Mouse (Mus musculus) heart, postnatal 0 days (tissue): ENCODE results near the gene Itgae. TPM values are rescaled to one million over a fixed set of nuclear protein-coding genes. Genes with fewer than 3 reads are reported as not detected.

Experiments
- ATAC-seq: fragments of 200-750 bp; cut with Nextera tagmentation; 2 replicates; pipeline ENCODE4 v1.8.0; 2017; ENCODE audit warnings: low read depth, moderate number of reproducible peaks, moderate library complexity; ENCODE audit not compliant: insufficient read depth
- DNase-seq: peaks from one replicate; pipeline ENCODE4 v3.0.0-alpha.2; 2016; ENCODE audit warnings: low spot score
- H3K27ac ChIP-seq: fragments of 300-500 bp; sonication (generic); 2 replicates; pipeline ENCODE4 v1.5.1; 2014; ENCODE audit warnings: low read depth, mild to moderate bottlenecking
- H3K27me3 ChIP-seq: fragments of 300-500 bp; sonication (generic); 2 replicates; pipeline ENCODE4 v1.6.1; 2014; ENCODE audit warnings: low read length, mixed read lengths; ENCODE audit not compliant: control insufficient read depth, insufficient read depth
- H3K36me3 ChIP-seq: fragments of 300-500 bp; sonication (generic); replicated peaks from 2 replicates; pipeline ENCODE4 v1.6.1; 2014; ENCODE audit warnings: low read length, mixed read lengths; ENCODE audit not compliant: control insufficient read depth, insufficient read depth
- H3K4me1 ChIP-seq: fragments of 300-500 bp; sonication (generic); 2 replicates; pipeline ENCODE4 v1.6.1; 2014; ENCODE audit warnings: antibody characterized with exemption; ENCODE audit not compliant: control insufficient read depth, insufficient read depth
- H3K4me2 ChIP-seq: fragments of 300-500 bp; sonication (generic); 2 replicates; pipeline ENCODE4 v1.6.1; 2014; ENCODE audit warnings: low read depth, mild to moderate bottlenecking, low read length, moderate library complexity
- H3K4me3 ChIP-seq: fragments of 300-500 bp; sonication (generic); 2 replicates; pipeline ENCODE4 v1.5.1; 2014; ENCODE audit warnings: low read depth, low read length
- H3K9ac ChIP-seq: fragments of 300-500 bp; sonication (generic); replicated peaks from 2 replicates; pipeline ENCODE4 v1.6.1; 2014; ENCODE audit warnings: low read depth, low read length, mixed read lengths
- H3K9me3 ChIP-seq: fragments of 300-500 bp; sonication (generic); replicated peaks from 2 replicates; pipeline ENCODE4 v1.6.1; 2016; ENCODE audit warnings: low read length; ENCODE audit not compliant: control insufficient read depth
- CTCF ChIP-seq: IDR thresholded peaks from 2 replicates; pipeline ENCODE4 v1.5.1; 2016; ENCODE audit warnings: antibody characterized with exemption, control low read depth, low read depth
- EP300 ChIP-seq: IDR thresholded peaks from 2 replicates; pipeline ENCODE4 v1.6.1; 2016; ENCODE audit warnings: antibody characterized with exemption, low read depth
- WGBS: fragments of 180-500 bp; shearing (Covaris S2); extraction: QIAGEN DNeasy Blood & Tissue Kit; methylation state at CpG from one replicate; pipeline ENCODE4 v1.1.7; 2014; 5-methylcytosine and 5-hydroxymethylcytosine counted together
- polyA plus RNA-seq: library from polyadenylated mRNA; unstranded; fragments of >200 nt; fragmentation: Nextera tagmentation; extraction: Ambion mirVana; gene quantifications from 2 replicates; pipeline ENCODE4 v1.2.1, GENCODE M21; 2015
- total RNA-seq: library from RNA; depleted of rRNA; stranded (reverse); fragments of >200 nt; gene quantifications from 2 replicates; pipeline ENCODE4 v1.2.3, GENCODE M21; 2014; ENCODE audit warnings: low replicate concordance; rRNA removed

Gene Itgae
- total RNA-seq (0.58 TPM in 1 of 2 replicates, not detected in the other), polyA plus RNA-seq (0.04 and 0.12 TPM in 2 replicates)

DNA sequence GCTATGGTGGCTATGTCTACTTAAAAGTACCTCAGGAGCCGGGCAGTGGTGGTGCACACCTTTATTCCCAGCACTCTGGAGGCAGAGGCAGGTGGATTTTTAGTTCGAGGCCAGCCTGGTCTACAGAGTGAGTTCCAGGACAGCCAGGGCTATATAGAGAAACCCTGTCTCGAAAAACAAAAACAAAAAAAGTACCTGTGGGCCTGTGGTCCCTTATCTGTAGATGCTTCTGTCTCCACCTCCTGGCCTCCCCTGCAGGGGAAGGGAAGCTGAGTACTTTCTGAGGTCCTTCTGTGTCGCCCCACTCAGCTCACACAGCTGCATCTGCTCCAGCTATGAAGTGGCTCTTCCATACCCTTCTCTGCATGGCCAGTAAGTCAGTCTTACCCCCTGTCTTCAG is at the start of gene Itgae:
Gene Itgae (plus strand): TSS at position 301 of the 400 bp plus-strand sequence.
- no peak within 1 kb of the TSS for H3K4me2 ChIP-seq
- peaks cover 17% of the 10 kb centered on the region for H3K4me1 ChIP-seq
- H3K27me3 ChIP-seq, result no peaks in the 10 kb centered on the region
- ATAC-seq, result no peak
- TF ChIP-seq EP300 (no peak), CTCF (no peak)
- no peak within 1 kb of the TSS for H3K4me3 ChIP-seq
- no peaks in the 10 kb centered on the region for H3K9me3 ChIP-seq
- no peak for DNase-seq
- H3K9ac ChIP-seq, result no peak within 1 kb of the TSS
- WGBS, result 63% methylated on average over 4 of the region's 4 CpGs
- H3K27ac ChIP-seq, result no peak within 1 kb of the TSS
- no peaks in the 10 kb centered on the region for H3K36me3 ChIP-seq

DNA sequence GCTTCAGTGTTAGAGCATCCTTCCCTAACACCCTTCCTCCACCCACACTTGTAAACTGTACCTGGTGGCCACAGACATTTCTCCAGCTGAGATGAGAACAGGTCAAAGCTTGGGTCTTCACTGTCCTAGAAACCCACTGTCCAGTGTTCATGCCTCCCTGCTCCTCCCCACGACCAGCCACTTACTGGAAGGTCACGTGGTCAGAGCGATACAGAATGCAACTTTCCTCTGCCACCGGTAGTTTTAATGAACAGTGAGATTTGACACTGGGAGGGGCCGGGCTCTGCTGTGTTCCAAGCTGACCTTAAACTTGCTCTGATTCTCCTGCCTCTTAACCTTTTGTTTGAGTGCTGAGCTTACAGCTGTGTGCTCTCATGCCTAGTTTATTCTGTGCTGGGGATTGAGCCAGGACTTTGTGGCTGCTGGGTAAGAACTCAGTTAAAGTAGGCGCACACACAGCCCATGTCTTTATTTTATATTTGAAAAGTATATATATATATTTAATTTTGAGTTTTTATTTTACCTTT is 46.1 kb upstream of the Itgae start:
- H3K4me3 ChIP-seq, result no peak overlapping the region
- H3K27me3 ChIP-seq, result no peaks in the 10 kb centered on the region
- H3K9me3 ChIP-seq, result no peaks in the 10 kb centered on the region
- TF ChIP-seq EP300 (no peak), CTCF (no peak)
- ATAC-seq (no peak), DNase-seq (no peak)
- H3K4me1 ChIP-seq, result peaks cover 12% of the 10 kb centered on the region
- H3K27ac ChIP-seq, result no peak overlapping the region
- H3K36me3 ChIP-seq, result no peaks in the 10 kb centered on the region
- H3K9ac ChIP-seq, result no peak overlapping the region
- 43% methylated on average over 6 of the region's 6 CpGs for WGBS
- H3K4me2 ChIP-seq, result no peak overlapping the region

DNA sequence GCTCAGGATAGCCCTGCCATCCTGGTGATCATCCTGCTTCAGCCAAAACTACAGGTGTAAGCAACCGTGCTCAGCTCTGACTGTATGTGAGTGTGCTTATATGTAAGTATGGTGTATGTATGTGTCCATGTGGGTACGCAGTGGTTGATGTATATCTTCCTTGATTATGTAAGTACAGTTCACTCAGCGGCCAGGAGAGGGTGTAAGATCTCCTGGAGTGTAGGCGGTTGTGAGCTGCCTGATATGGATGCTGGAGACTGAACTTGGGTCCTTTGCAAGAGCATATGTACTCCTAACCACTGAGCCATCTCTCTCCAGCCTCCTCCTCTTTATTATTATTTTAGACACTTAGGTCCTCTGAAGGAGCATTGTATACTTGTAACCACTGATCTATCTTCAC is 45.6 kb upstream of the Itgae start:
- no peak overlapping the region for H3K9ac ChIP-seq
- no peaks in the 10 kb centered on the region for H3K9me3 ChIP-seq
- H3K36me3 ChIP-seq, result peaks cover under 1% of the 10 kb centered on the region; the same call in 1 of the 2 replicates
- no peaks in the 10 kb centered on the region for H3K27me3 ChIP-seq
- ATAC-seq (no peak), DNase-seq (no peak)
- no peak overlapping the region for H3K4me2 ChIP-seq
- WGBS, result 66% methylated on average over 4 of the region's 4 CpGs
- no peak for TF ChIP-seq EP300
- no peak for TF ChIP-seq CTCF
- no peak overlapping the region for H3K27ac ChIP-seq
- no peak overlapping the region for H3K4me3 ChIP-seq
- peaks cover 12% of the 10 kb centered on the region for H3K4me1 ChIP-seq

DNA sequence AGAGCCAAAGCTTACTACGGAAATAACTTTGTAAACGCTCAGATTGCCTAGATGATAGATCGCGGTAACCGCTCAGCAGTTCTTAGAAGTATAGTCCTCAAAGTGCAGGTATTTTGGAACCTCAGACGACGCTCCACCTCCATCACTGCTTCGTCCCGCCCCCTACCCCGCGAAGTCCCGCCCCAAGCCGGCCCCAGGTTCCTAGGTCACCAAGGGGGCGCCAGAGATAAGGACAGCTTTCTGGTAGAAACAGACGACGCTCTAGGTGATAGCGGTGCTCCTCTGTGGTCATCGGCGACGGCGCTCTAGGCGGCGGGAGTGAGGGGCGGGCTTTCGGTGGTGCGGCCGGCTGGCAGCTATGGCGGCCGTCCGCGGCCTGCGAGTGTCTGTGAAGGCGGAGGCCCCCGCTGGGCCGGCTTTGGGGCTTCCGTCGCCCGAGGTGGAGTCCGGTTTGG is 42.8 kb upstream of the Itgae start, which contains the start of gene Ncbp3:
Gene Ncbp3 (plus strand): TSS at position 242 of the 455 bp plus-strand sequence.
- ATAC-seq (peak; percentile 94), DNase-seq (peak; percentile 97)
- Histone ChIP-seq H3K27ac (peak within 1 kb of the TSS; percentile 97), H3K9ac (peak within 1 kb of the TSS; percentile 99), H3K4me2 (peak within 1 kb of the TSS; percentile 93), H3K9me3 (no peaks in the 10 kb centered on the region), H3K4me3 (peak within 1 kb of the TSS; percentile 100), H3K4me1 (peaks cover 14% of the 10 kb centered on the region), H3K36me3 (peaks cover 19% of the 10 kb centered on the region), H3K27me3 (no peaks in the 10 kb centered on the region)
- 4% methylated on average over 39 of the region's 39 CpGs for WGBS
- TF ChIP-seq EP300 (no peak; the same call in 1 of the 2 replicates), CTCF (peak; percentile 64)

DNA sequence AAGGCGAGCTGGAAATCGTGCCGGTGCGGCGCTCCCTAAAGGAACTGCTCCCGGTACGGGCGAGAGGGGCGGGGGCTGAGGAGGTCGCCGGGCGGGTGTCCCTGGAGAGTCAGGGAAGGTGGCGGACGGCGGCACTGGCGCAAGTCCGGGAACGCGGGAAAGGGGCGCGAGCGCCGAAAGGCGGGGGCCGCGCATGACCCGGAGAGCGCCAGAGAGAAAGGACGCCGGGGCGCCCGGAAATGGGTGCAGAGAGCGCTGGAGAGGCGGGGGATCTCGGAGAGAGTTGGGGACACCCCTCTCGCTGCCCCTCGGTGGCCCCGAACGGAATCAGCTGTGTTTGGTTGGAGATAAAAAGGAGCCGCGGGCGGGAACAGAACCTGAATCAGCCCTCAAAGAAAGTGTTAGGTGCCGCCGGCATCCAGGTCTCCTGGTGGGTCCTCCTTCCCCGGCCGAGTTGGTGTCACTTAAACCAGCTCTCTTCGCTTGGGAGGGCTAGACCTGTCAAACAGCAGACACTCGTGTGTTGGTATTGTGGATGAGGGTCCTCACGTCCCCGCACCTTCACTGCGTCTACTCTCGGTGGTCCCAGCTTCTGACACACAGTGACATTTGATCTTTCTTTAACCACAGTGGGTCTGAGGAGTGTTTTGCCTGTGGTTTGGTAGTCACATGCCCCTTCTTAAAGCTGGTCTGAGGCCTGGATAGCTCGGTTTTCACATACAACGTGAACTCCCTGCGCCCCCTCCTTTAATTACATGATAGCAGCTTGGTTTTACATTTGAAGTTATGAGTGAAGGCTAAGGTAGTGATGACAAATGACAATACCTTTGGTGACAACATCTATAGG is 42.1 kb upstream of the Itgae start:
- peak overlapping the region; percentile 93 for H3K4me2 ChIP-seq
- DNase-seq (peak; percentile 61), ATAC-seq (peak; percentile 72)
- no peaks in the 10 kb centered on the region for H3K27me3 ChIP-seq
- H3K4me1 ChIP-seq, result peaks cover 17% of the 10 kb centered on the region
- H3K4me3 ChIP-seq, result peak overlapping the region; percentile 100
- peaks cover 22% of the 10 kb centered on the region for H3K36me3 ChIP-seq
- H3K9ac ChIP-seq, result peak overlapping the region; percentile 99
- TF ChIP-seq EP300, result no peak
- TF ChIP-seq CTCF, result no peak
- peak overlapping the region; percentile 97 for H3K27ac ChIP-seq
- 2% methylated on average over 49 of the region's 55 CpGs for WGBS
- no peaks in the 10 kb centered on the region for H3K9me3 ChIP-seq
